Mouse (Mus musculus) thymus, postnatal 10 days (tissue): ENCODE results near the gene Uqcc1.

Source experiments
- DNase-seq, 2 experiments: peaks; one replicate each; pipeline ENCODE4 v3.0.0; 2021; ENCODE audit warnings: low spot score in 2 of 2

Uqcc1 gene

DNA sequence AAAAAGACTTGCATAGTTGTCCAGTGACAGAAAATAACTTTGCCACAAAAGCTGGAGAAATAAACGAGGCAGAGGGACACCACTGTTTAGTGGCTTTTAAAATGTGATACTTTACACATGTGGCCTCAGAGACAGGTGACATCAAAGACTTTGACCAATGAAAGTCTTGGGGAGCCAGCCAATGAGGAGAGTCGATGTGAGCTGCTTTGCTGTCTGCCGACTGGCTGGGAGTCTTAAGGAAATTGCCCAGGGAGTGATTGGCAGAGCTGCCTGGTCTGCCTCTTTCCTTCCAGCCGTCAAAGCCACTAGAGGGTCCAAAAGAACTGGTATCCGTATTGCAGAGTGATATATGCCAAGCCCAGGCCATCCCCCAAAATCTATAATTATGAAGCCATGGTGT lies 115.3 kb downstream of the Uqcc1 start:
- no peak for DNase-seq

- DNase-seq, result no peak
Observed at GRCm38 (mm10) chr2:155812637-155813036, 117.5 kb downstream of the Uqcc1 start.

GRCm38 (mm10) chr2:155811821-155812396 lies 118.2 kb downstream of the Uqcc1 start:
- peak; percentile 49 to 80 for DNase-seq

- DNase-seq, result no peak
Observed at GRCm38 (mm10) chr2:155809620-155810019, 120.5 kb downstream of the Uqcc1 start.

DNA sequence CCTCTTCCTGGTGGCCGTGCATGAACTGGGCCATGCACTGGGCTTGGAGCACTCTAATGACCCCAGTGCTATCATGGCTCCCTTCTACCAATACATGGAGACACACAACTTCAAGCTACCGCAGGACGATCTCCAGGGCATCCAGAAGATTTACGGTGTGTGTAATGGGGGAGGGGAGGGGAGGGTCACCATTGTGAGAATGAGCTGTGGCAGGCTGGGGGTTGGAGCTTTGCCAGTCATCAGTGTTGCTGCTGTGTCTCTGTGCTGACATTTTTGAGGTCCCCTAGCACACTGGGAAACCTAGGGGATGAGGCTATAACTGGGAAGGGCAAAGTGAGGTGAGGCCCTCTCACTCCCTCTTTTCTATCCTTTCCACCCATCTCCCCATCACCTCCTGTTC lies 122.7 kb downstream of the Uqcc1 start:
- no peak for DNase-seq

- DNase-seq, result no peak
Observed at GRCm38 (mm10) chr2:155806548-155806947, 123.6 kb downstream of the Uqcc1 start.

- DNase-seq, result no peak
Observed at GRCm38 (mm10) chr2:155805925-155806255, 124.2 kb downstream of the Uqcc1 start.

DNA sequence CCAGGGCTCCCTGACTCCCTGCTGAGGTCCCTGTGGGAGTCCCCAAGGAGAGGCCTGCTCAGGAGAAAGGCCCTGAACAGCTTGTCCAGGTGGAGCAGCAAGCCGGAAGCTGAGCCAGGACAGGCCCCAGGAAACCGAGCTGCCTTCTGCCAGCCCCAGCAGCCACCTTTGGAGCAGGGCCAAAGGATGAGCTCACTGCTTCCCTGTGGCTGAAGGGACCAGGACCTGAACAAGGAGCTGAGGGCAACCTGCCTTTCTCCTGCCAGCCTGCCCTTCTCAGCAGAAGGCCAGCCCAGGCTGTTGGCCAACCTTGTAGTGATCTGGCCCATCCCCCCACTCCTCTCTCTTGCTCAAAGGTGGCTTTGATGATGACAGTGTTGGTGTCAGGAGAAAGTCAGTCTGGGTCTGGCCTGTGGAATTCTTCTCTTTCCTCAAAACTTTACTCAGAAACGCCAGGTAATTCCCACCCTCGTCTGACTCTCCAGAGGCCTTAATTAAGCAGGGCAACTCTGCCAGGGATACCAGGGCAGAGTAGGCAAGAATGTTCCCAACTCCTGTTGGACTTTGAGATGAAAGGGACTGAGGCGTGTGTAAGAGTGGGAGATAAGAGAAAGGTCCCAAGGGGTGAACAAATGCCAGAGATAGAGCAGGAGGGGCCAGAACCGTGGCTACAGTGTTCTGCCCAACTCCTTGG lies 124.7 kb downstream of the Uqcc1 start:
- DNase-seq, result no peak

- DNase-seq, result no peak
Observed at GRCm38 (mm10) chr2:155804053-155804452, 126.1 kb downstream of the Uqcc1 start.

- DNase-seq, result peak in 1 of 2 experiments; percentile 26
Observed at GRCm38 (mm10) chr2:155802761-155803160, 127.3 kb downstream of the Uqcc1 start.

- no peak for DNase-seq
Observed at GRCm38 (mm10) chr2:155798613-155799012, 131.5 kb downstream of the Uqcc1 start.
